Mouse (Mus musculus): Measurements from ENCODE around the gene Grm5. TPM values are rescaled to one million over a fixed set of nuclear protein-coding genes. Genes with fewer than 3 reads are reported as not detected.

Grm5 gene
- total RNA-seq, 2 experiments from 2014 or later, result not detected

- no peak for DNase-seq
These were observed 262.1 kb downstream of the Grm5 start for GRCm38 (mm10) chr7:87846082-87846481.

- DNase-seq, result peak; percentile 3 to 17
These were observed 342.0 kb downstream of the Grm5 start for GRCm38 (mm10) chr7:87925956-87926355.

- no peak for DNase-seq
These were observed 353.4 kb downstream of the Grm5 start for GRCm38 (mm10) chr7:87937415-87937814.

GRCm38 (mm10) chr7:87938265-87938664, 354.3 kb downstream of the Grm5 start:
- peak in 1 of 2 experiments; percentile 3 for DNase-seq

- no peak for DNase-seq
These were observed 366.2 kb downstream of the Grm5 start for GRCm38 (mm10) chr7:87950205-87950604.

- DNase-seq, result no peak
These were observed 389.2 kb downstream of the Grm5 start for GRCm38 (mm10) chr7:87973216-87973615.

DNA sequence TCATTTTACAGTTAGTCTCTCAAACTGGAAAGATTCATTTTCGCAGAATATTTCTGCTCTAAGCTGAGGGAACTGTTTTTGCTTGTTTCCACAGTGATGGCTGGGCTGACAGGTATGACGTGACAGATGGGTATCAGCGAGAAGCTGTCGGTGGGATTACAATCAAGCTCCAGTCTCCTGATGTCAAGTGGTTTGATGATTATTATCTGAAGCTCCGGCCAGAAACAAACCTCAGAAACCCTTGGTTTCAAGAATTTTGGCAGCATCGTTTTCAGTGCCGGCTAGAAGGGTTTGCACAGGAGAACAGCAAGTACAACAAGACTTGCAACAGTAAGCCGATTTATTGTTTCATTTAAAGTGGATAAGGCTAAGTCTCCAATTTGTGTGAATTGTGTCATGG, 391.1 kb downstream of the Grm5 start:
- DNase-seq, result no peak

DNA sequence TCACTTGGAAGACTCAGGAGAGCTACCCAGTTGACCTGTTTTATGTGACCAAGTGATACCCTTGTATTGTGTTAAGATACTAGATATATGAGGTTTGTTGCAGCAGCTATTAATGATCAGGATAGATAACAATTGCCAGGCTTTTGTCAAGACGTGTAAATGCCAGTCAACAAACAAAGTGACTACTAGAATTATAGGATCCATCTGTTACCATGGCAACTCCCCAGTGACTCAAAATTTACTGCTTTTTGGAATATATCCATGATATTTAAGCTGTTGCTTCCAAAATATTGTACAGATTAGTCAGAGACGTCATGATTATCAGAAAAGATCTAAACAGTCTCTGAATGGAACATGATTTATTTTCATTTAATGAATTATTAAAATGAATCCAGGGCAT, 399.5 kb downstream of the Grm5 start:
- DNase-seq, result no peak

GRCm38 (mm10) chr7:88014451-88014850, 430.5 kb downstream of the Grm5 start:
- DNase-seq, result no peak

DNA sequence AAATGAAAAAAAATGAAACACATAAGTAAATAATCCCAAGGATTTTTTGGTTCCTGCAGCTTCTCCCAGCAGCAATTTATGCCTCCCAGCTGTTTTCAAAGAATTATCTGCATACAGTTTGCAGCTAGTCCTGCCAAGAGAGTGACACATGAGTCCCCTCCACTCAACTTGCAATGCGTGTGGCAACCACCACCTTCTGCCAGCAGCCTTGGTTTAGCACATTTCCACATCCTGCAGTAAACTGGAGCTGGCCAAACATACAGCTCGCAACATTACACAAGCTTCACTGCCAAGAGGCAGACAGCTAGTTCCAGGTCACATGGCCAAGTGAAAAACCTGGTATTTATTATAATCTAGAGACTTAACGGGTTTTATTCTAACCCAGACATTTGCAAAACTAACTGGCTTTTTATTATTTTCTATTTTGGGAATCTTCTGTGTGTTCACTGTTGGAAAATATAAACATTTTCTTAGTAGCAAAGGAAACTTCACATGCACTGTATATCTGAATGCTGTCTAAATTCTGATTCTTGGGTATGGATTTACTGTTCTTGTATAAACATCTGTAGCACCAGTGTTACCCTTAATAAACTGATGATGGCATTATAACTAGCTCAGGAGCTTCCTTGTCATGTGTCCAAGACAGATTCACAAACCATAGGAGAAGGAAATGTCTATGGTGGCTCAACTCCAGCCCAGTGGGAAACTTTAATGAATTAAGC, 443.6 kb downstream of the Grm5 start:
- peak in 1 of 2 experiments; percentile 3 for DNase-seq

DNA sequence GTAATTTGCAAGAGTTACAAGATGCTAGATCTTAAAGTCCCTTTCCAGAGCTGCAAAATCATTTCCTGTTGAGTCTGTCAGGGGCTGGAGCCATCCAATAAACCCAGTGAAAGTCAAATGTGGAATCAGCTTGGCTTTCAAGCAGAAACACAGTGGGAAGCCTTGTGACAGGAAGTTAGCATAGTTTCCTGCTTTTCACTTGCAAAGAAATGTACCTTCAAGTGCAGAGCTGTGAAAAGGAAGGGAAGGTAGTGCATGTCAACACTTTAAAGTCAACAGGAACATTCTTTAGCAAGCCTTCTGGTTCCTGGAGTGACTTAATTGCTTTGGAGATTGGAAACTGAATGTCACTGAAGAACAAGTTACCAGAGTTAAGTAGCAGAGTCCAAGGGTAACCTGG, 463.4 kb downstream of the Grm5 start:
- no peak for DNase-seq

- no peak for DNase-seq
These were observed 470.4 kb downstream of the Grm5 start for GRCm38 (mm10) chr7:88054224-88054938.

GRCm38 (mm10) chr7:88056438-88056837, 472.5 kb downstream of the Grm5 start:
- no peak for DNase-seq

GRCm38 (mm10) chr7:88091115-88091514, 507.1 kb downstream of the Grm5 start:
- DNase-seq, result no peak

DNA sequence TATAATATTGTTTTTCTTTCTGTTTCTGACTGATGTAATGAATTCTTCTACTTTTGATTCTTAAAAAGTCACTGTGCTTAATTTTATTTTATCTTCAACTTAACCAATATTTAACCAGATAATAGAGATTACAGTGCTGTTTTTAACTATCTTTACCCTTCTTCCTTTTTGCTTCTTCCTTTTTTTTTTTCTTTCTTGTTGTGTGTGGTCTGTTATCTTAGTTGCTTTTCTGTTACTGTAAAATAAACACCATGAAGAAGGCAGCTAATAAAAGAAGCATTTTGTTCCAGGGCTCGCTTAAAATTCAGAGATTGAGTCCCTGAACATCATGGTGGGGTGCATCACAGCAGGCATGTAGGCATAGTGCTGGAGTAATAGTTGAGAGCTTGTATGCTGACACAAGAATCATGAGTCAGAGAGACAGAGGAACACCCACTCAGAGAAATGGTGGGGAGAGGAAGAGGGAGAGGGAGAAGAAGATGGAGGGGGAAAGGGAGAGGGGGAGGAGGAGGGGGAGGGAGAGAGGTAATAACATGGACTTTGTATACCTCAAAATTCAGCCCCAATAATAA, 512.7 kb downstream of the Grm5 start:
- no peak for DNase-seq

GRCm38 (mm10) chr7:88097715-88098114, 513.7 kb downstream of the Grm5 start:
- DNase-seq, result peak; percentile 62 to 77

GRCm38 (mm10) chr7:88116724-88117409, 532.9 kb downstream of the Grm5 start:
- no peak for DNase-seq

DNA sequence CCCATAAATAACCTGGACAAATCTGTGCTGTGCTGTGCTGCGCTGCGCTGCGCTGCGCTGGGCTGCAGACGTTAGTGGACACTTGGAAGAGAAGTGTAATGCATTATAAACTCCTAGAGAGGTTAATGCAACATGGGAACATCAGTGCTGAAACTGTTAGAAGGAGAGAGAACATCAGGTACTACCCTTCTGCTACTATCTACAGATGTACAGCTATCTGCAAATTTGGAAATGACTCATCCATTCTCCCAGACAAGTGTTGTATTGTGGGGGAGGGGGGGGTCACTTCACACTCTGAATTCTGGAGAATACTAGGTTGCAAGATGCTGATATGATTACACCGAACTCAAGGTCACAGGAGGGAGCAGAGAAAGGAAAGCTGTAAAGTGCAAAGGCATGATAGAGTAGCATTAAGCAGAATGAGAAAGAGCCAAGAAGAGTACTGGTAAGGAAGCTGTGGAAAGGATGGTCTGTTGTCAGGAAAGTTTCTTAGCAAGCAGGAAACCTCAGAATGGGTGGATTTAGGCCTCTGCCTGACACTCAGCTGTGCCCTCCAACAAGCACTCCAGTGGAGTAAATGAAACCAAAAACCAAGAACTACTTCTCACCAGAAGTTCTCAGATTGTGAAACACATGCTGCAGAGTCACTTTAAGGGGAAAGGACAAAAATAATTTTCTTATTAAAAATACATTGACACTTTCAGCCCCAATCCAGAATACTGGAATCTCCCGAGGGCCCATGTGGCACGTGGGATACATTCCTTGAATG, 544.3 kb downstream of the Grm5 start:
- peak; percentile 3 to 19 for DNase-seq

GRCm38 (mm10) chr7:88129536-88130487, 545.8 kb downstream of the Grm5 start:
- DNase-seq, result no peak

GRCm38 (mm10) chr7:88130488-88130849, 546.5 kb downstream of the Grm5 start:
- no peak for DNase-seq

All from heart, adult 18-20 months (tissue).